Mouse (Mus musculus) spleen, postnatal 10 days (tissue): ENCODE results near the gene Utp11.
A peak's percentile ranks its signal among the peaks of the same experiment; 100 is the strongest.

ENCODE experiments used
- DNase-seq, 2 experiments: peaks; one replicate each; pipeline ENCODE4 v3.0.0; 2021 to 2022; ENCODE audit warnings: low spot score in 2 of 2

Utp11 gene

GRCm38 (mm10) chr4:124672347-124673320 is 20.8 kb downstream of the Utp11 start:
- DNase-seq: no peak

GRCm38 (mm10) chr4:124671583-124671982 is 21.8 kb downstream of the Utp11 start:
- DNase-seq: no peak

- DNase-seq: no peak
Measured at GRCm38 (mm10) chr4:124670232-124670631, 23.2 kb downstream of the Utp11 start.

DNA sequence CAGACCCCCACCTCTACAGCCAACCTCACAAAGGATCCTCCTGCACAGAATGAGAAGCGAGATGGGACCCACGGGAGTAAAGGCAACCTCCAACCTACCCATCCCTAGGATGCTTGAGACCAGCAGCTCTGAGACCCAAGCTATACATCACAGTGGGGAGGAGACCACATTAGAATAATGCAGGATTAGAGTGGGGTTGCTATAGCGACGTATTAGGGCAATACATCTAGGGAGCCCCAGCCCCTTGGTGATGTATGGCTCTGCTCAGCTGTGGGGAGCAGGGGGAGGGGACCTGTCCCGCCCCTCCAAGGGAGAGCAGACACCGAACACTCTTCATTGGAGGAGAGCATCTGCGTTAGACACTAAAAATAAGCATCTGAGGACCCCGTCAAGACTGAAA is 25.3 kb downstream of the Utp11 start:
- no peak for DNase-seq

- no peak for DNase-seq
Measured at GRCm38 (mm10) chr4:124667476-124668033, 25.8 kb downstream of the Utp11 start.

GRCm38 (mm10) chr4:124664604-124665003 is 28.8 kb downstream of the Utp11 start:
- DNase-seq: no peak

DNA sequence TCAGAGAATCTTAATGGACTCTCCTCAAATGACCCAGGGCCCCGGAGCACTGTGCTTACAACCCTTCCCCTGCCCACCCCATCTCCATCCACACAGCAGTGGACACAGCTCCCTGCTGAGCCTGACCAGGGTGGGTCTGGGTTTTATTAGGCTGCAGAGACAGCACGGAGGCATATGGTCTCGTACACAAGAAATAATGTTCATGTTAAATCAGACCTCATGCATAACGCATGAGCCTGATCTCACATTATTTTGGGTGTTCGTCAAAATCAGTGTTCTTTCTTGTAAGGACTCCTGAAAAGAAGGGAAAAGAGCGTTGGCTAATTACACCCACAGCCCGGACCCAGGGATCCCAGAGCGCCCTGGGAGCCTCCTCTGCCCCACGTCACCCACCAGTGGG is 29.2 kb downstream of the Utp11 start:
- no peak for DNase-seq

- DNase-seq: no peak
Measured at GRCm38 (mm10) chr4:124663034-124663433, 30.4 kb downstream of the Utp11 start.

DNA sequence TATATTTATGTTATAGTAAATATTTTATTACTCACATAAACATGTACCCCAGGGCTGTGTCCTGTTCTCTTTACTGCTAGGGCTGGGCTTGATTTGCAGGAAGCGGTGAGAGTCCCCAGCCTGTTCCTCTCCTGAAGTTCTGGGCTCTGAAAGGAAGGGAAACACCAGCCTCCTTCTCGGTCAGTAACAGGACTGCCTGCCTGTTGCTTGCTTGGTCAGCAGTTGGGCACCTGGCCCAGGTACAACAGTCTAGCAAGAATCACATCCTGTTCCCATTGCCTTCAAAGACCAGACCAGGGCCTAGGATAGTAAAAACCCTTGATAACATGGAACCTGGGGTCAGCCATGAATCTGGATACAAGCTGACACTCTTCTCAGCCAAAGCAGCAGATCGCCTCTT is 32.8 kb downstream of the Utp11 start:
- DNase-seq: no peak

DNA sequence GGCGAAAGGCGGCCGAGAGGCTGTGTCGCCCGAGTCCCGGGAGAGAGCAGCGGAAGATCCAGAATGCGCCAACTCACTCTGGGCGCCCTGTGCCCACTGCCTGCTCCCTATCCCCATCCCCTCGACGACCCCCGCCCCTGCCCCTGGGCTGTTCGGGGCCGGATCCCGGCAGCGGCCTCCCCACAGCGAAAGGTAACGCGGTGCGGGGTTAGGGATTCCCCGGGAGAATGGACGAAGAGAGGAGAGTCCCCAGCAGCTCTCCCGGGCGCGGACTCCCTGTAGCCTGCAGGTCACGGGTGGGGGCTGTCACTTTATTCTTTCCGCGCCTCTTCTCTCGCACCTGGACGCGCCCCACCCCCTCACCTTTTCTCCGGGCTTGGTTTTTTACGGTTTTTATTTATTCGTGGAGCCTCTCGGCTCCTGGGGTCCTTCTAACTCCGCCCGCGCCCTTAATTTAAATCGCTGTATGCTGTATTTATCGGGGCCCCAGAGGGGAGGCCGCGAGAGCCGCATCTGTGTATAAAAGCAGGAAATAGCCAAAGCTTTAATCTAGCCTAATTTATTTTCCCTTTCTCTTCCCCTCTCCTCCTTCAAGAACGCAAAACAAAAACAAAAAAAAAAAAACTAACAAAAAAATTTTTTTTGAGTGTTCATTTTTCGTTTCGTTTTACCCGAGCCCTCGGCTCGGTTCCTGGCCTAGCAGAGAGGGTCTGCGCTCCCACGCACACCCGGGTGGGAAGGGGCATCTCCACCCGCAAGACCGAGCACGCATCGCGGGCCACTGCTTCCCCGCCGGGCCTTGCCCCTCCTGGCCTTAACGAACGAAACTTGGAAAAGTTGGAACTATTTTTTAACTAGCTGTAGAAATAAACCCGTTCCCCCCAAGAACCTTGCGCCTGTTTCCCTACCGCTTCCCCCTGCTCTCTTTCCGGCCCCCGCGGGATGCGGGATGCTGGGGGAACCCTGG is 33.9 kb downstream of the Utp11 start:
- DNase-seq: no peak

- peak in 1 of 2 experiments; percentile 20 for DNase-seq
Measured at GRCm38 (mm10) chr4:124658412-124658851, 35.0 kb downstream of the Utp11 start.

GRCm38 (mm10) chr4:124657781-124658180 is 35.6 kb downstream of the Utp11 start:
- peak in 1 of 2 experiments; percentile 16 for DNase-seq

DNA sequence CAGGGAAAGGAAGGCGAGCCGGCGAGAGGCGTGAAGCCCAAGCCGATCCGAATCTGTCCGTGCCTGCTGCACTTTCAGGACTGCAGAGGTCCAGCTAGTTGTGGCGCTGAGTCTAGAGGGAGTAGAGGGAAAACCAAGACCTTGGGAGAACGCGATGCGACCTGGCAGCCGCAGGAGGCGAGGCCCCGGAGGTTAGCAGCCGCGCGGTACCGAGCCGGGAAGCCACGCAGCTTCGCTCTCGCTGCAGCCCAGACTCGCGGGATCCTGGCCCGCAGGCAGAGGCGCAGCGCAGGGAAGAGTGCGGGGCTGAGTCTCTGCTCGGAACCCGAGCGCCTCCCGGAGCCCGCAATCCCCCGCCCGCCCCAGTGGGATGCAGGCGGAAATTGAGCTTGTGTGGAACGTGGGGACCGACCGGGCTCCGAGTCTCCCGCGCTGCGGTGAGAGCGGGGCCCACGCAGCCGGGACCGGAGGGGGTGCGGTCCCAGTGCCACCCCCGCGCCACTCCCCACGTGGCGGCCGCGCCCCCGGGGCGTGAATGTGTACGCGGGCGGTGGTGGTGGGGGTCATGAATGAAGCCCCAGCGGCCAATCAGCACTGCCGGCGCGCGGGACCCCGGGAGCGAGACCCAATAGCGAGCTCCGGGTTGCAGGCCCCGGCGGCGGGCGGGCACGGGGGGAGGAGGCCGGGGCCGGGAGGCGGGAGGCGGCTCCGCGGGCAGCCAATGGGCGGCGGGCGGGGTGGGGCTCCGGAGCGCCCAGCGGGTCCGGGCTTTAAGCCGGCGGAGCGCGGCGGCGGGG is 36.3 kb downstream of the Utp11 start:
- DNase-seq: peak; percentile 26 to 52

DNA sequence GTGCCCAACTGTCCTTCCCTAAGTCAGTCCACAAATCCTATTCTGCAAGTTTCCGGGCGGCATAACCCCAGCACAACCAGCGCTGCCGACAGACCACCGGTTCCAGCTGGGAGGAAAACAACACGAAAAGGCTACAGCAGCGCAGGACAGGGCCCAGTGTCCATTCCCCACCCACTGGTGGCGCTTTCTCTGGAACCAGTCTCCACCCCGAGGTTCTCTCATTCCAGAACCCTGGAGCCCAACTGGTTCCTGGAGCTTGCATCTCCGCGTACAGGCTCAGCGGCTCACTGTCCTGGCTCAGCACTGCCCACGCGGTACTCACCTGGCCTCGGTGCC is 36.9 kb downstream of the Utp11 start, which contains the start of gene Pou3f1:
Pou3f1 (plus strand) TSS at position 290 of the 336 bp plus-strand sequence.
- DNase-seq: no peak

DNA sequence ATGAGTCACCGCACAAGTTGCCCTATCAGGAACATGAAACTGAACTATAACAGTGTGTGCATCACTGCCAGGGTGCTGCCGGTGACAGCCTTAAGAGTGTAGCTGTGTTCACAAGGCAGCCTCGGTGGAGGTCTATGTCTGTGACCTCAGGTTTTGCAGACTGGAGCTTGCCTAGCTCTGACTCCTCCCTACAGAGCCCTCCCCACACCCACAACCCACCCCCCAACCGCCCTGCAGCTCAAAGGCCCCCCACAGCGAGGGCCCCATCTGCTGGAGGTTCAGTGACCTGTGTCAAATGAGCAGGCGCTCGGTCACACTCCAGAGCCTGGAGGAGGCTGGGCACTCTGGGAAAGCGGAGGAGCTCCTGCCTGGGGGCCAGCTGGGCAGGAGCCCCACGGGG is 40.5 kb downstream of the Utp11 start:
- DNase-seq: no peak

- DNase-seq: no peak
Measured at GRCm38 (mm10) chr4:124647909-124648308, 45.5 kb downstream of the Utp11 start.

GRCm38 (mm10) chr4:124646591-124646990 is 46.8 kb downstream of the Utp11 start:
- DNase-seq: no peak

- peak in 1 of 2 experiments; percentile 21 for DNase-seq
Measured at GRCm38 (mm10) chr4:124644974-124645433, 48.4 kb downstream of the Utp11 start.

DNA sequence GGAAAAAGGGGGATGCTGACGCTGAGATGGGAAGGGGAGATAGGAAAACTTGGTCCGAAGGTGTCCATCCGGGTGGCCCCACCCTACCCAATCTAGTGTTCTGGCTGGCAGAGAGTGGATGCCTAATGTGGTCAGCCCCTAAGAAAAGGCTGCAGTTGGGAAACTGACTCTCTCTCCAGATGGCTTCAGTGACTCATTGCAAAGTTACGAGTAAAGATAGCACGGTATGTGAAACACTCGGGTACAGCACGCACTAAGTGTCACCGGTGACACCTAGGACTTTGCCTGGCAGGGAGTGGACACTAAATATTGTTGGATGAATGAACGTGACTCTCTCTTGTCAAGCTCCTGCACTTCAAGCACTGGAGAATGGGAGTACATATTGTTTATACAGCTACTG is 49.5 kb downstream of the Utp11 start:
- DNase-seq: no peak

DNA sequence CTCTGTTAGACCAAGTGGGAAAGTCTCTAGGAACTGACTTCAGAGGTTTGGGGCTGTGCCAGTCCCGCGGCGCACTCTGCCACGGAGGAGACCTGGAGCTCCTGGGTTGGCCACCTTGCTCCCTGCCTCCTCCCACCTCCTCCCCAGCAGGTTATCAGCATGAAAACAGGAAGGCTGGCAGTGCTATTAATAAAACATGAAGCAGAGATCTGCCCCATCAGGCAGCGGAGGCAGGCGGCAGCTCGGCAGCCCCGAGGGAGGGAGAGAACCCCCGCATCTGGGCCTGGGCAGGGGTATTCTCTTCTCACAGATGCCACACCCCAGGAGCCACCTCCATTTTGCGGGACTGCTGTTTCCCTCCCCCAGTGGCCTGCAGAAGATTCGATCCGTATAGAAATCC is 53.7 kb downstream of the Utp11 start:
- DNase-seq: no peak

- peak in 1 of 2 experiments; percentile 50 for DNase-seq
Measured at GRCm38 (mm10) chr4:124633281-124633680, 60.1 kb downstream of the Utp11 start.
